Mouse (Mus musculus) heart, postnatal 0 days (tissue): ENCODE measurements at regions not wholly inside any gene's neighbourhood (a gene's known extent, or its start where the extent isn't known, plus 50 kb on each side); places are given as distances from the start of the nearest gene placed in this dataset.
"Not testable (repeated sequence)": the region's sequence is repeated elsewhere in the genome, so short reads cannot be mapped to it uniquely, and the experiment has no call there.

Experiments used
- ATAC-seq: fragments of 200-750 bp; cut with Nextera tagmentation; 2 replicates; pipeline ENCODE4 v1.8.0; 2017; ENCODE audit warnings: low read depth, moderate number of reproducible peaks, moderate library complexity; ENCODE audit not compliant: insufficient read depth
- DNase-seq: peaks from one replicate; pipeline ENCODE4 v3.0.0-alpha.2; 2016; ENCODE audit warnings: low spot score
- H3K27ac ChIP-seq: fragments of 300-500 bp; sonication (generic); 2 replicates; pipeline ENCODE4 v1.5.1; 2014; ENCODE audit warnings: low read depth, mild to moderate bottlenecking
- H3K27me3 ChIP-seq: fragments of 300-500 bp; sonication (generic); 2 replicates; pipeline ENCODE4 v1.6.1; 2014; ENCODE audit warnings: low read length, mixed read lengths; ENCODE audit not compliant: control insufficient read depth, insufficient read depth
- H3K36me3 ChIP-seq: fragments of 300-500 bp; sonication (generic); replicated peaks from 2 replicates; pipeline ENCODE4 v1.6.1; 2014; ENCODE audit warnings: low read length, mixed read lengths; ENCODE audit not compliant: control insufficient read depth, insufficient read depth
- H3K4me1 ChIP-seq: fragments of 300-500 bp; sonication (generic); 2 replicates; pipeline ENCODE4 v1.6.1; 2014; ENCODE audit warnings: antibody characterized with exemption; ENCODE audit not compliant: control insufficient read depth, insufficient read depth
- H3K4me2 ChIP-seq: fragments of 300-500 bp; sonication (generic); 2 replicates; pipeline ENCODE4 v1.6.1; 2014; ENCODE audit warnings: low read depth, mild to moderate bottlenecking, low read length, moderate library complexity
- H3K4me3 ChIP-seq: fragments of 300-500 bp; sonication (generic); 2 replicates; pipeline ENCODE4 v1.5.1; 2014; ENCODE audit warnings: low read depth, low read length
- H3K9ac ChIP-seq: fragments of 300-500 bp; sonication (generic); replicated peaks from 2 replicates; pipeline ENCODE4 v1.6.1; 2014; ENCODE audit warnings: low read depth, low read length, mixed read lengths
- H3K9me3 ChIP-seq: fragments of 300-500 bp; sonication (generic); replicated peaks from 2 replicates; pipeline ENCODE4 v1.6.1; 2016; ENCODE audit warnings: low read length; ENCODE audit not compliant: control insufficient read depth
- CTCF ChIP-seq: IDR thresholded peaks from 2 replicates; pipeline ENCODE4 v1.5.1; 2016; ENCODE audit warnings: antibody characterized with exemption, control low read depth, low read depth
- EP300 ChIP-seq: IDR thresholded peaks from 2 replicates; pipeline ENCODE4 v1.6.1; 2016; ENCODE audit warnings: antibody characterized with exemption, low read depth
- WGBS: fragments of 180-500 bp; shearing (Covaris S2); extraction: QIAGEN DNeasy Blood & Tissue Kit; methylation state at CpG from one replicate; pipeline ENCODE4 v1.1.7; 2014; 5-methylcytosine and 5-hydroxymethylcytosine counted together

DNA sequence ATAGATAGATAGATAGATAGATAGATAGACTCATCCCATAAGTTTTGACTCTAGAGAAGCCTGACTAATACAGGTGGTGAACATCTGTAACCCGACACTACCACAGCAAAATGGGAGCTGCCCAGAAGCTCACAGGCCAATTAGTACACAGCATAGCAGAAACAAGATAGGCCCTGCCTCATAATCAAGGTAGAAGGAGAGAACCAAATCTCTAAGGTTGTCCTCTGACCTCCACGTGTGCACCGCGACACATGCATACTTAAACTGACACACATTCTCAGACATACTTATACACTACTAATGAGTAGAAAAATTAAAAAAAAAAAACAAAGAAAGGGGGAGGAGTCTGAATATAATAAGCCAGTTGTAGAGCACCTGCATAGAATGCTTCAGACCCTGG, 151.2 kb upstream of the Pkdcc start:
- no peak for ATAC-seq
- no peak for DNase-seq
- H3K4me2 ChIP-seq: no peak overlapping the region
- TF ChIP-seq EP300: no peak
- no peak for TF ChIP-seq CTCF
- 45% methylated on average over 4 of the region's 4 CpGs for WGBS
- H3K4me3 ChIP-seq: no peak overlapping the region
- H3K27me3 ChIP-seq: no peaks in the 10 kb centered on the region
- no peak overlapping the region for H3K27ac ChIP-seq
- H3K9me3 ChIP-seq: no peaks in the 10 kb centered on the region
- no peak overlapping the region for H3K9ac ChIP-seq
- no peaks in the 10 kb centered on the region for H3K36me3 ChIP-seq
- 0 out of 2 replicates have a peak, but pooled peaks cover 2% of the 10 kb centered on the region for H3K4me1 ChIP-seq

DNA sequence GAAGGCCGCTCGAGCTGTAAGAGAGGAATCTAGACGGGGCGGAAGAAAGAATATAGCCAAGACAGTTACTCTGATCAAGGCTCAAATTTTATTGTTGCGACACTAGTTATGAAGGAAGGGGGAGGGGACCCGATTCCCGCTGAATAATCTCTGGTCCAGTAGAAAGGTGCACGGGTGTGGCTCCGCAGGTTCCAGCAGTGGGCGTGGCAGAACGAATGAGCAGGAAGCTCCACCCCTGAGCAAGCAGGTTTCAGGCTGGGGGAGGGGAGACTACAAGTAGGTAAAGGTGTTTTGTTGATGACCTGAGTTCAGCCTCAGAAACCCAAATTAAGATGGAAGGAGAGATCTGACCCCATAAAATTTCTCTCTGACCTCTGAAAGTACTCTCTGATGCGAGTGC, 150.7 kb upstream of the Pkdcc start:
- WGBS: 41% methylated on average over 12 of the region's 12 CpGs
- not testable (repeated sequence) for H3K9ac ChIP-seq, H3K27me3 ChIP-seq, H3K36me3 ChIP-seq, ATAC-seq, H3K4me2 ChIP-seq, H3K9me3 ChIP-seq, DNase-seq, H3K4me3 ChIP-seq, H3K4me1 ChIP-seq, H3K27ac ChIP-seq

- 15% methylated on average over 4 of the region's 4 CpGs for WGBS
- Histone ChIP-seq H3K27me3 (no peaks in the 10 kb centered on the region), H3K4me2 (no peak overlapping the region), H3K36me3 (no peaks in the 10 kb centered on the region), H3K27ac (peak overlapping the region; percentile 4), H3K4me3 (no peak overlapping the region), H3K9me3 (no peaks in the 10 kb centered on the region), H3K4me1 (peaks cover 29% of the 10 kb centered on the region; the same call in 1 of the 2 replicates), H3K9ac (no peak overlapping the region)
- ATAC-seq (peak; percentile 84), DNase-seq (peak; percentile 70)
- TF ChIP-seq EP300: no peak
- TF ChIP-seq CTCF: no peak
Observed at GRCm38 (mm10) chr17:83069246-83069645, 145.8 kb upstream of the Pkdcc start.

- no peak overlapping the region for H3K4me2 ChIP-seq
- no peak overlapping the region for H3K27ac ChIP-seq
- no peak overlapping the region for H3K9ac ChIP-seq
- TF ChIP-seq EP300 (no peak), CTCF (no peak)
- ATAC-seq (no peak), DNase-seq (no peak)
- no peaks in the 10 kb centered on the region for H3K27me3 ChIP-seq
- WGBS: 44% methylated on average over 6 of the region's 6 CpGs
- peaks cover 35% of the 10 kb centered on the region; the same call in 1 of the 2 replicates for H3K4me1 ChIP-seq
- H3K9me3 ChIP-seq: no peaks in the 10 kb centered on the region
- H3K4me3 ChIP-seq: no peak overlapping the region
- no peaks in the 10 kb centered on the region for H3K36me3 ChIP-seq
Observed at GRCm38 (mm10) chr17:83071746-83072145, 143.3 kb upstream of the Pkdcc start.

- DNase-seq (peak; percentile 10), ATAC-seq (no peak)
- Histone ChIP-seq H3K4me1 (peaks cover 35% of the 10 kb centered on the region; the same call in 1 of the 2 replicates), H3K4me3 (no peak overlapping the region), H3K36me3 (no peaks in the 10 kb centered on the region), H3K9me3 (no peaks in the 10 kb centered on the region), H3K27ac (no peak overlapping the region), H3K4me2 (no peak overlapping the region), H3K27me3 (no peaks in the 10 kb centered on the region), H3K9ac (no peak overlapping the region)
- WGBS: 24% methylated on average over 4 of the region's 4 CpGs
- TF ChIP-seq CTCF (no peak), EP300 (no peak)
Observed at GRCm38 (mm10) chr17:83072175-83072574, 142.9 kb upstream of the Pkdcc start.

DNA sequence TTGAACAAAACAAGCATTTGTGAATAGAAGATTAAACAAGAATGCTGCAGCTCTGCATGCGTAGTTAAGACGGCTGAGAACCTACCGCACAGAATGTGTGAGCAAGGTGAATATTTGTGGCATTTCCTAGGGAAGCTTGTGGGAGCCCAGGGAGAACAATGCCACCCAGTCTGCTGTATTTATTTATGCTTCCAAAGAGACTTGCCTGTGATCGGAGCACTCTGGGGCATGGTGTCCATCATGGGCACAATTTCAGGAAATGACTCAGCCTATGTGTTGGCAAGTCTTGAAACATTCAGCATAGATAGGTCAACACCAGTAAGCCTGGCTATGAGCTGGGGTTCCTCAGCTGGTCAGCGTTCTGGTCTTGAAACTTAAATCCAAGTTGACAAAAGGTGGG, 140.2 kb upstream of the Pkdcc start:
- no peaks in the 10 kb centered on the region for H3K27me3 ChIP-seq
- 0 out of 2 replicates have a peak, but pooled peaks cover 1% of the 10 kb centered on the region for H3K9me3 ChIP-seq
- peak; percentile 34 for DNase-seq
- no peak for ATAC-seq
- no peaks in the 10 kb centered on the region for H3K36me3 ChIP-seq
- H3K9ac ChIP-seq: no peak overlapping the region
- peaks cover 32% of the 10 kb centered on the region for H3K4me1 ChIP-seq
- H3K27ac ChIP-seq: no peak overlapping the region
- H3K4me2 ChIP-seq: no peak overlapping the region
- TF ChIP-seq CTCF: no peak
- TF ChIP-seq EP300: no peak
- H3K4me3 ChIP-seq: no peak overlapping the region
- 42% methylated on average over 5 of the region's 5 CpGs for WGBS
